Mouse (Mus musculus): ENCODE measurements around the gene Kifc5b. TPM values are rescaled to one million over a fixed set of nuclear protein-coding genes. Genes with fewer than 3 reads are reported as not detected.
"Not testable (repeated sequence)": the region's sequence is repeated elsewhere in the genome, so short reads cannot be mapped to it uniquely, and the experiment has no call there.

The Kifc5b gene
- polyA plus RNA-seq, 1 experiment from 2014 or later = 5.2 TPM

DNA sequence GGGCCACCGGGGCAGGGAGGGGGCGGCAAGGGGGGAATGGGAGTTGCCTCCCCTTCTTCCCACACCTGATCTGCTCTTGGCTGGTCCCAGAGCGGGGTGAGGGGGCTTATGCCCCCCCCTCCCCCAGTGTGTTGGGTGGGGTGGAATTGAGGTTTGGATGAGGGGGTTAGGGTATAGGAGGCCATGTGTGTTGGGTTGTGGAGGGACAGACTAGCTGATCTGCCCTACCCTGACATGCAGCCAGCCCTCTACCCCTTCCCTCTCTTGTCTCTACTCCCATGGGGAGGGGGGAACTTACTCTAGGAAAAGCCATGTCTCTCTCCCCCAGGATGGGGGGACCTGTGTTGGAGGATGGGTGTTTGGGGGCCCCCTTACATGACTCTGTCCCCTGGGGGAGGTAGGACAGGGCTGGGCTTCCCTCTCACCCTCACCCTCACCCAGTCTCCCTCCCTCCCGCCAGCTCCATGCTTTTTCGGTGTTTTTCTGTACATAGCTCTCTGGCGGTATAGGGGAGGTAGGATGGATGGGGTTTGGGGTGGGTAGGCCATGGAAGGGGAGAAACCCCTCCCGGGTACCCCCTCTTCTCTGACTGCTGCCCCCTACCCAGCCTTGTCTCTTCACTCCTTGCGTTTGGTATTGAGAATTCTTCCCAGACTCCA lies 54.5 kb downstream of the Kifc5b start:
- no peak for ATAC-seq (ENCODE audit: insufficient number of reproducible peaks, low FRiP score)
- Histone ChIP-seq H3K36me3 (peaks cover 47% of the 10 kb centered on the region), H3K9me3 (replicated peaks) (no peaks in the 10 kb centered on the region), H3K4me1 (replicated peaks) (peaks cover 31% of the 10 kb centered on the region), H3K4me2 (peak overlapping the region; percentile 91), H3K27ac (ENCODE audit: poor library complexity, severe bottlenecking) (no peak overlapping the region), H3K4me3 (no peak overlapping the region), H3K27me3 (replicated peaks) (no peaks in the 10 kb centered on the region), H3K9ac (0 out of 2 replicates have a peak overlapping the region, but pooled peaks have one; percentile 51)
- 59% methylated on average over 8 of the region's 8 CpGs for WGBS

DNA sequence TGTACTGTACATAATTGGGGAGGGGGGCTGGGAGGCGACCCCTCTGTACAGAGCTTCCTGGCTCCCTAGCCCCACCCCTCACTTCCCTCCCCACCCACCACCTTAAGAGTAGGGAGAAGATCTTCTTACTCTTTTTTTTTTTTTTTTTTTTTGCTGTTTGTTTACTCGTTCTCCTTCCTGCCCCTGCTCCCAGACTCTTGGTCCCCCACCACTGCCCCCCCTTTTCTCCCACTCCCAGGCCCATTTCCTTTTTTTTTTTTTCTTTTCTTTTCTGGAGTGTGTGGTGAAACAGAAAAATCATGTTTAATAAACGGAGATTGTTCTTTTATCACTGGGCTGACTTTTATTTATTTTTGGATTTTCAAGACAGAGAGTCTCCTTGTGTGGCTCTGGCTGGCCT lies 55.2 kb downstream of the Kifc5b start:
- ATAC-seq (ENCODE audit: insufficient number of reproducible peaks, low FRiP score) = no peak
- Histone ChIP-seq H3K4me2 (peak overlapping the region; percentile 91), H3K4me1 (replicated peaks) (peaks cover 31% of the 10 kb centered on the region), H3K4me3 (peak overlapping the region; percentile 89), H3K27ac (ENCODE audit: poor library complexity, severe bottlenecking) (peak overlapping the region; percentile 72; the same call in 1 of the 2 replicates), H3K9ac (peak overlapping the region; percentile 83), H3K27me3 (replicated peaks) (no peaks in the 10 kb centered on the region), H3K36me3 (peaks cover 47% of the 10 kb centered on the region), H3K9me3 (replicated peaks) (no peaks in the 10 kb centered on the region)
- 1% methylated on average over 3 of the region's 3 CpGs for WGBS

DNA sequence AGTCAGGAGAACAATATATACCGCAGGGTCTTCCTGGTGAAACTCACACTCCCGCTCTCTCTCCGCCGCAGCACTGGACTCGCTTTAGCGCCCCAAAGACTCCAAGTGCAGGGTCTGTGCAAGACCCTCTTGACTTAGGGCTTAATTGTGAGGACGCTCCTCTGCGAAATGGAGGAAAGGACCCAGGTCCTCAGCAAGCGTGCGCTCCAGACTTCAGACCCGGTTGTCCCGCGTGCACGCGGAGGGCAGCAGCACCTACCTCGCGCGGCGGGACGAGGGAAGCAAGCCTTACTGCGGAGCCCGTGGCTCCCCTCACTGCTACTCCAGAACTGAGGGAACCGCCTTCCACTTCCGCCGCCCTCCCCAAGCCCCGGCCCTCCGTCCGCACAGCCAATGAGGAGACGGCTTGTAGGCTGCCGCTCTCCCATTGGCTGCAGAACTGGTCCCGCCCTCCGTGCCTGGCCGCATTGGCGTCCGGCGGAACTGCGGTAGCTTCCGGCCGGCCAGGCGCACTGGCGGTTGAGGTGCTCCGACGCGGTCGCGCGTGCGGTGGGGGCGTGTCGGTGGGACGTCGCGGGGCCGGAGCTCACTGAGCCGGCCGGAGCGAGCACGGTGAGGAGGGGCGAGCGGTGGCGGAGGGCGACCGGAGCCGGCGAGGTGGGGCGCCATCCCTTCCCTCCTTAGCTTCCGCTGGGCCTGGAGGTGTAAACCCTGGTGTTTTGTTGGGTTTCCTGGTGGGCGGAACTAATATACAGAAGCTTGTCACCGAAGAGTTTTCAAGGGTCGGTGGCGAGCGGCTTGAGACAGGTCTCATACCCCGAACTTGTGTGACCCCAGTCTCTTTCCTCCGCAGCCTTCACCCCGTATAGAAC lies 56.0 kb downstream of the Kifc5b start, which contains the start of gene Zbtb9:
Gene Zbtb9, plus strand, starts transcription at position 465 of the 872 bp plus-strand sequence.
- Histone ChIP-seq H3K4me3 (peak within 1 kb of the TSS; percentile 89), H3K36me3 (peaks cover 46% of the 10 kb centered on the region), H3K9me3 (replicated peaks) (no peaks in the 10 kb centered on the region), H3K27me3 (replicated peaks) (no peaks in the 10 kb centered on the region), H3K27ac (ENCODE audit: poor library complexity, severe bottlenecking) (peak within 1 kb of the TSS; percentile 72), H3K4me2 (peak within 1 kb of the TSS; percentile 91), H3K4me1 (replicated peaks) (peaks cover 31% of the 10 kb centered on the region), H3K9ac (peak within 1 kb of the TSS; percentile 88)
- under 1% methylated on average over 75 of the region's 75 CpGs for WGBS
- peak; percentile 99 for ATAC-seq (ENCODE audit: insufficient number of reproducible peaks, low FRiP score)

- H3K9ac ChIP-seq = no peak overlapping the region
- ATAC-seq (ENCODE audit: insufficient number of reproducible peaks, low FRiP score) = no peak
- 90% methylated on average over 15 of the region's 15 CpGs for WGBS
These were observed 57.7 kb downstream of the Kifc5b start for GRCm38 (mm10) chr17:26974547-26974946.

DNA sequence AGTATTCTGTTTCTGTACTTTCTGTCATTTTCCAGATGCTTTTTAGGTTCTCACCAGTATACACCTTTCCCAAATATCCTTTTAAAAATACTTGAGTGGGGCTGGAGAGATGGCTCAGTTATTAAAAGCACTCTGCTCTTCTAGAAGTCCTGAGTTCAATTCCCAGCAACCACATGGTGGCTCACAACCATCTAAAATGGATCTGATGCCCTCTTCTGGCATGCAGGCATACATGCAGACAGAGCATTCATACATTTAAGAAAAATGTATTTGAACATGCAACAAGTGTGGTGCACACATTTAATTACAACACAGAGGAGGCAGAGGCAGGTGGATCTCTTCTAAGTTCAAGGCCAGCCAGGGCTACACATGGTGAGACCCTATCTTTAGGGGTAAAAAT lies 58.5 kb downstream of the Kifc5b start:
- no peak for ATAC-seq (ENCODE audit: insufficient number of reproducible peaks, low FRiP score)
- Histone ChIP-seq H3K4me3 (no peak overlapping the region), H3K9me3 (replicated peaks) (no peaks in the 10 kb centered on the region), H3K4me2 (no peak overlapping the region), H3K36me3 (peaks cover 65% of the 10 kb centered on the region), H3K9ac (no peak overlapping the region), H3K4me1 (replicated peaks) (peaks cover 31% of the 10 kb centered on the region), H3K27ac (ENCODE audit: poor library complexity, severe bottlenecking) (no peak overlapping the region), H3K27me3 (replicated peaks) (no peaks in the 10 kb centered on the region)

More at GRCm38 (mm10) chr17:26974547-26974946, 57.7 kb downstream of the Kifc5b start:
- H3K27ac ChIP-seq (ENCODE audit: poor library complexity, severe bottlenecking) = no peak overlapping the region
- H3K4me3 ChIP-seq = no peak overlapping the region
- H3K4me1 ChIP-seq (replicated peaks) = peaks cover 31% of the 10 kb centered on the region
- no peaks in the 10 kb centered on the region for H3K27me3 ChIP-seq (replicated peaks)
- no peaks in the 10 kb centered on the region for H3K9me3 ChIP-seq (replicated peaks)
- H3K4me2 ChIP-seq = 0 out of 2 replicates have a peak overlapping the region, but pooled peaks have one; percentile 91
- peaks cover 61% of the 10 kb centered on the region for H3K36me3 ChIP-seq

DNA sequence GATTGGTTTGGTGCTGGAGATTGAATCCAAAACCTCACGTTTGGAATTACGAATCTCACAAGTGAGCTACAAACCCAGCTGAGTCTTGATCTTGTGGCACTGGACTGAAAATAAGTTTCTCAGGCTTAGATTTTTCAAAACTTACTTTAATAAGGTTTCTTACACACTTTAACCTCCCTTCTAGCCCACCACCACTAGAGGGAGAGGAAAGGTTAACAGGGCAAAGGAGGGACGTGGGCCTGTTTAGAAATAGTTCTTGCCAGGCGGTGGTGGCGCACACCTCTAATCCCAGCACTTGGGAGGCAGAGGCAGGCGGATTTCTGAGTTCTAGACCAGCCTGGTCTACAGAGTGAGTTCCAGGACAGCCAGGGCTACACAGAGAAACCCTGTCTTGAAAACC lies 60.5 kb downstream of the Kifc5b start:
- not testable (repeated sequence) for H3K4me3 ChIP-seq; H3K9ac ChIP-seq; ATAC-seq (ENCODE audit: insufficient number of reproducible peaks, low FRiP score); H3K9me3 ChIP-seq (replicated peaks); H3K27me3 ChIP-seq (replicated peaks); H3K27ac ChIP-seq (ENCODE audit: poor library complexity, severe bottlenecking); H3K4me2 ChIP-seq
- 94% methylated on average over 6 of the region's 6 CpGs for WGBS
- Histone ChIP-seq H3K4me1 (replicated peaks) (peaks cover 25% of the 10 kb centered on the region), H3K36me3 (peaks cover 57% of the 10 kb centered on the region)

- no peak overlapping the region for H3K27ac ChIP-seq (ENCODE audit: poor library complexity, severe bottlenecking)
- H3K36me3 ChIP-seq = peaks cover 54% of the 10 kb centered on the region
- no peak for ATAC-seq (ENCODE audit: insufficient number of reproducible peaks, low FRiP score)
- peaks cover 14% of the 10 kb centered on the region for H3K4me1 ChIP-seq (replicated peaks)
- H3K4me2 ChIP-seq = no peak overlapping the region
- no peaks in the 10 kb centered on the region for H3K9me3 ChIP-seq (replicated peaks)
- no peak overlapping the region for H3K4me3 ChIP-seq
- WGBS = 79% methylated on average over 2 of the region's 2 CpGs
- no peaks in the 10 kb centered on the region for H3K27me3 ChIP-seq (replicated peaks)
- no peak overlapping the region for H3K9ac ChIP-seq
These were observed 62.5 kb downstream of the Kifc5b start for GRCm38 (mm10) chr17:26979426-26979825.

GRCm38 (mm10) chr17:26981050-26981449 lies 64.2 kb downstream of the Kifc5b start:
- ATAC-seq (ENCODE audit: insufficient number of reproducible peaks, low FRiP score) = no peak
- H3K9me3 ChIP-seq (replicated peaks) = no peaks in the 10 kb centered on the region
- no peaks in the 10 kb centered on the region for H3K27me3 ChIP-seq (replicated peaks)
- peaks cover 6% of the 10 kb centered on the region; the same call in 1 of the 2 replicates for H3K4me1 ChIP-seq (replicated peaks)
- H3K4me2 ChIP-seq = no peak overlapping the region
- H3K4me3 ChIP-seq = no peak overlapping the region
- peaks cover 38% of the 10 kb centered on the region for H3K36me3 ChIP-seq
- no peak overlapping the region for H3K9ac ChIP-seq
- no peak overlapping the region for H3K27ac ChIP-seq (ENCODE audit: poor library complexity, severe bottlenecking)
- WGBS = 53% methylated on average over 2 of the region's 2 CpGs

Small RNA genes lying within 50 kb of the gene (microRNA-seq; reads per million reads assigned to microRNA genes)
- gene Gm27775 = not detected
- not detected for gene Mir3083
- 1.7 reads per million for gene Mir6968

Other genes starting within 250 kb of the Kifc5b start
- 5.4 and 7.0 TPM in 2 replicates for gene Crebrf, start 201.4 kb upstream of the Kifc5b start, polyA plus RNA-seq (2016; fragmentation: Nextera tagmentation; extraction: Ambion mirVana)
- 51.1 and 51.9 TPM in 2 replicates for gene Bnip1, start 136.0 kb upstream of the Kifc5b start, polyA plus RNA-seq (2016; fragmentation: Nextera tagmentation; extraction: Ambion mirVana)
- 200 and 212 TPM in 2 replicates for gene Nkx2-5, start 72.1 kb upstream of the Kifc5b start, polyA plus RNA-seq (2016; fragmentation: Nextera tagmentation; extraction: Ambion mirVana)
- 9.0 and 9.4 TPM in 2 replicates for gene Phf1, start 16.0 kb downstream of the Kifc5b start, polyA plus RNA-seq (2016; fragmentation: Nextera tagmentation; extraction: Ambion mirVana)
- gene Cuta, start 22.5 kb downstream of the Kifc5b start, polyA plus RNA-seq (2016; fragmentation: Nextera tagmentation; extraction: Ambion mirVana) = 148 and 155 TPM in 2 replicates
- 1.2 and 2.2 TPM in 2 replicates for gene Syngap1, start 24.2 kb downstream of the Kifc5b start, polyA plus RNA-seq (2016; fragmentation: Nextera tagmentation; extraction: Ambion mirVana)
- gene Zbtb9, start 56.1 kb downstream of the Kifc5b start, polyA plus RNA-seq (2016; fragmentation: Nextera tagmentation; extraction: Ambion mirVana) = 10.3 and 10.7 TPM in 2 replicates
- 4.3 and 5.8 TPM in 2 replicates for gene Bak1, start 111.9 kb downstream of the Kifc5b start, polyA plus RNA-seq (2016; fragmentation: Nextera tagmentation; extraction: Ambion mirVana)
- 3.1 and 4.4 TPM in 2 replicates for gene Itpr3, start 140.2 kb downstream of the Kifc5b start, polyA plus RNA-seq (2016; fragmentation: Nextera tagmentation; extraction: Ambion mirVana)
- 294 and 296 TPM in 2 replicates for gene Uqcc2, start 216.8 kb downstream of the Kifc5b start, polyA plus RNA-seq (2016; fragmentation: Nextera tagmentation; extraction: Ambion mirVana)